Mouse (Mus musculus) heart, adult 2 months (tissue): ENCODE data around the gene Tmem161a.

ENCODE experiments used
- CTCF ChIP-seq: fragments of 200-600 bp; IDR thresholded peaks from 2 replicates; pipeline ENCODE4 v1.8.1; 2022; ENCODE audit warnings: antibody characterized with exemption, mild to moderate bottlenecking, moderate library complexity
- EP300 ChIP-seq: fragments of 200-500 bp; IDR thresholded peaks from 2 replicates; pipeline ENCODE4 v1.6.1; 2011; ENCODE audit warnings: low read depth, low read length, control low read depth; ENCODE audit not compliant: insufficient read depth
- POLR2A ChIP-seq: fragments of 200-500 bp; IDR thresholded peaks from 2 replicates; pipeline ENCODE4 v1.6.1; 2011; ENCODE audit warnings: mild to moderate bottlenecking, low read depth, low read length, control low read depth; ENCODE audit not compliant: insufficient read depth

DNA sequence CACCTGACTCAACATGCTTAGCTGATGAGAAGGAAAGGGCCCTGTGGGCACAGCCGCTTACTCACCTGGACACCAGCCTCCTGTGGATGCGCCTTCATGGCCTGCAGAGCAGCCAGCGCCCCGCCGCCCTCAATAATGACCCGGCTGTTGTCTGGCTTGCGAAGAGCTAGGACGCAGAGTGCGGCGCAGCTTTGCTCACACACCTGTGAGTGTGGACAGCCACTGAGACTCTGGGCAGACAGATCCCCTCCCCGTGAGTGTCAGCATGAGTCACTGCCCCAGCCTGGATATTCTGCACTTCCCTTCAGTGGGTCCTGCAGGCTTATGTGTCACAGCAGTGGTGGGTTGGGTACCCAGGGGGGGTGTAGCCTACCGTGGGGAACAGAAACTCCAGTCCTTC, 49.9 kb downstream of the Tmem161a start:
- TF ChIP-seq CTCF (no peak), POLR2A (no peak), EP300 (no peak)
